Mouse (Mus musculus): Measurements from ENCODE around the gene Rab11fip4. TPM values are rescaled to one million over a fixed set of nuclear protein-coding genes. Genes with fewer than 3 reads are reported as not detected.

Gene Rab11fip4
- polyA plus RNA-seq, 1 experiment from 2014 or later = 16.2 TPM

DNA sequence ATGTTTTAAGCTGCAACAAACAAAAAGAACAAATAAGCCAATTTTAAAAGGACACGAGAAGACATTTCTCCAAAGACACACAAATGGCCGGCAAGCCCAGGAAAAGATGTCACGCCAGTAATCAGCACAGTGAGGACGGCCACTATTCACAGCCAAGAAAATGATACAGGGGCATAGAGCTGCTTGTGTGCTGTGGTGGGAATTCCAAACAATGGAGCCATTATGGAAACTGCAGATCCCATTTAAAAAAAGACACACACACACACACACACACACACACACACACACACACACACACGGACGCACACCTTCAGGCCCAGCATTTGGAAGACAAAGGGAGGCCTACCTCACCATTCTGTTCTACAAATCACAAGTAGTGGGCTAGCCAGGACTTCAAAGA is 111.1 kb downstream of the Rab11fip4 start:
- Histone ChIP-seq H3K4me3 (replicated peaks) (no peak overlapping the region), H3K27ac (no peak overlapping the region; the same call in 1 of the 2 replicates), H3K36me3 (peaks cover 17% of the 10 kb centered on the region), H3K4me2 (no peak overlapping the region; the same call in 1 of the 2 replicates), H3K4me1 (replicated peaks) (peaks cover 55% of the 10 kb centered on the region), H3K9me3 (no peaks in the 10 kb centered on the region), H3K27me3 (no peaks in the 10 kb centered on the region), H3K9ac (replicated peaks) (no peak overlapping the region)
- ATAC-seq (ENCODE audit: insufficient number of reproducible peaks, insufficient read depth, low FRiP score, low TSS enrichment, low read depth) = no peak
- 87% methylated on average over 6 of the region's 6 CpGs for WGBS

DNA sequence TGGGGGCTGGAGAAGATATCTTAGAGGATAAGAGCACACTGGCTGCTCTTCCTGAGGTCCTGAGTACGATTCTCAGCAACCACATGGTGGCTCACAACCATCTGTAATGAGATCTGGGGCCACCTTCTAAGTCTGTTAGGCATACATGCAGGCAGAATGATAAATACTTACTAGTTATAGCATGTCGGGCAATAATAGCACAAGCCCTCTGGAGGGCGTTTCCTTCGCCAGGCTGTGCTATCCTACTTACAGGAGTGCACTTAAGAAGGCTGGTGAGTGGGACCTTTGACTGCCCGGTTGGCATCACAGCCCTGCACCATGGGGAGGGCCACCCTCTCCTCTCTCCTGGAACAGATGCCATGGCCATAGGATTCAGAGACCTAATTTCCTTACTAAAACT is 112.4 kb downstream of the Rab11fip4 start:
- Histone ChIP-seq H3K9ac (replicated peaks) (peak overlapping the region; percentile 83), H3K4me1 (replicated peaks) (peaks cover 42% of the 10 kb centered on the region), H3K36me3 (peaks cover 17% of the 10 kb centered on the region), H3K9me3 (no peaks in the 10 kb centered on the region), H3K4me2 (peak overlapping the region; percentile 65), H3K4me3 (replicated peaks) (peak overlapping the region; percentile 70), H3K27me3 (no peaks in the 10 kb centered on the region), H3K27ac (peak overlapping the region; percentile 97)
- no peak; the same call in 1 of the 2 replicates for ATAC-seq (ENCODE audit: insufficient number of reproducible peaks, insufficient read depth, low FRiP score, low TSS enrichment, low read depth)
- 5% methylated on average over 5 of the region's 5 CpGs for WGBS

DNA sequence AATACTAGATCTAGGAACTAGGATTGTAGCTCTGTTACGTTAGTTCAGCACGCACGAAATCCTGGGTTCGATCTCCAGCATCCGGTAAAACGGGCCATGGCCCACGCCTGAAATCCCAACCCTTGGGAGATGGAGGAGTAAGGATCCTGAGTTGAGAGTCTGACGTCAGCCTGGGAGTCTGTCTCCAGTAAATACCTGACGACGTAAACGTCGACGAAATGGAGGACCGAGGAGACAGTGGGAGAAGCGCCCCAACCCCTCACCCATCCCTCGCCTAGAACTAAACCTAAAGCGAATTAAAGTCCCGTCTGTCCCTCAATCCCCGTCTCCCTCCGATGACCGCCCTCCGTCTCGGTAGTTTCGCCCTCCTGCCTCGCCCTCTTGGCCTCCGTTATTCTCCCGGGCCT is 112.9 kb downstream of the Rab11fip4 start:
- ATAC-seq (ENCODE audit: insufficient number of reproducible peaks, insufficient read depth, low FRiP score, low TSS enrichment, low read depth) = no peak; the same call in 1 of the 2 replicates
- H3K4me3 ChIP-seq (replicated peaks) = peak overlapping the region; percentile 70
- H3K9me3 ChIP-seq = no peaks in the 10 kb centered on the region
- peaks cover 17% of the 10 kb centered on the region for H3K36me3 ChIP-seq
- peaks cover 42% of the 10 kb centered on the region for H3K4me1 ChIP-seq (replicated peaks)
- H3K4me2 ChIP-seq = peak overlapping the region; percentile 65
- peak overlapping the region; percentile 83 for H3K9ac ChIP-seq (replicated peaks)
- WGBS = under 1% methylated on average over 27 of the region's 27 CpGs
- peak overlapping the region; percentile 97 for H3K27ac ChIP-seq
- peaks cover 2% of the 10 kb centered on the region for H3K27me3 ChIP-seq

DNA sequence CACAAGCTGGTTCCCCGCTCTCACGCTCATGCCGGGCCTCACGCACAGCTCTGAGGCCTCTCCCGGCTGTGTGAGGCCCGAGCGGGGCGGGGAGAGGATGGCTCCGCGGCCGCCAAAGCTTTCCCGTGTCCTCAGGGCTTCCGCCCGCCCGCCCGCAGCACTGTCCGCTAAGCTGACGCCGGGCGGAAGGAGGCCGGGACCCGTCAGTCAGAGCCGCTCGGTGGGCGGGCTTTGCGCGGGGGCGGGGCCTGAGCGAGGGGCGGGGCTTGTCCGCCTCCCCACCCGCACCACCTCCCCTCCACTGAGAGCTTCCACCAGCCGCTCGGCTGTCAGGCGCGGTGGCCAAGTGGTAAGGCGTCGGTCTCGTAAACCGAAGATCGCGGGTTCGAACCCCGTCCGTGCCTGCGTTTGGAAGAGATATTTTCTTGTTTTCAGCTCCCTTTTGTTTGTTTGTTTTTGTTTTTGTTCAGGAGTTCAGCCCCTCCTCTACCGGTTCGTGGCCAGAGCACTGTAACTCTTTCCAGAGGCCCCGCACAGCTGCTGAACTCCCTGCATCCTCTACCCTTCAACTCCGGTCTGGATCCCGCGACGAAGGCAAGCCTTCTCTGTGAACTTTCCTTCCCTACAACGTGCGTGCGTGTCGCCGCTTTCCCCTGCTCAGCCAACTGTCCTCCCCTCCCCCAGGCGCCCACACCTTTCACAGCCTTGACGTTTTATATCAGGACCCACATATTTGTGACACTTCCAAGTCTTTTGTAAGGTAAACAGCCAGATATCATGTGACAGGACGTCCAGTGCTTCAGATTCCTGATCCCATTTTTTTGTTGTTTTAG is 113.5 kb downstream of the Rab11fip4 start:
- H3K27ac ChIP-seq = peak overlapping the region; percentile 97
- no peaks in the 10 kb centered on the region for H3K9me3 ChIP-seq
- H3K36me3 ChIP-seq = peaks cover 17% of the 10 kb centered on the region
- H3K4me3 ChIP-seq (replicated peaks) = peak overlapping the region; percentile 70
- H3K9ac ChIP-seq (replicated peaks) = peak overlapping the region; percentile 83
- peak; percentile 86 for ATAC-seq (ENCODE audit: insufficient number of reproducible peaks, insufficient read depth, low FRiP score, low TSS enrichment, low read depth)
- H3K4me2 ChIP-seq = peak overlapping the region; percentile 65
- WGBS = under 1% methylated on average over 61 of the region's 61 CpGs
- H3K4me1 ChIP-seq (replicated peaks) = peaks cover 38% of the 10 kb centered on the region
- H3K27me3 ChIP-seq = peaks cover 8% of the 10 kb centered on the region

GRCm38 (mm10) chr11:79707084-79707483 is 116.1 kb downstream of the Rab11fip4 start:
- Histone ChIP-seq H3K27ac (no peak overlapping the region), H3K4me1 (replicated peaks) (peaks cover 37% of the 10 kb centered on the region), H3K4me2 (no peak overlapping the region), H3K36me3 (no peaks in the 10 kb centered on the region), H3K9ac (replicated peaks) (no peak overlapping the region), H3K9me3 (no peaks in the 10 kb centered on the region), H3K27me3 (peaks cover 32% of the 10 kb centered on the region), H3K4me3 (replicated peaks) (no peak overlapping the region)
- 82% methylated on average over 3 of the region's 3 CpGs for WGBS
- no peak for ATAC-seq (ENCODE audit: insufficient number of reproducible peaks, insufficient read depth, low FRiP score, low TSS enrichment, low read depth)

GRCm38 (mm10) chr11:79710868-79711765 is 120.1 kb downstream of the Rab11fip4 start:
- peaks cover 25% of the 10 kb centered on the region for H3K4me1 ChIP-seq (replicated peaks)
- peak overlapping the region; percentile 69 for H3K4me3 ChIP-seq (replicated peaks)
- peaks cover 59% of the 10 kb centered on the region for H3K27me3 ChIP-seq
- H3K9ac ChIP-seq (replicated peaks) = peak overlapping the region; percentile 71
- peak; percentile 83 for ATAC-seq (ENCODE audit: insufficient number of reproducible peaks, insufficient read depth, low FRiP score, low TSS enrichment, low read depth)
- no peaks in the 10 kb centered on the region for H3K9me3 ChIP-seq
- no peaks in the 10 kb centered on the region for H3K36me3 ChIP-seq
- peak overlapping the region; percentile 98 for H3K4me2 ChIP-seq
- H3K27ac ChIP-seq = no peak overlapping the region
- under 1% methylated on average over 102 of the region's 106 CpGs for WGBS

DNA sequence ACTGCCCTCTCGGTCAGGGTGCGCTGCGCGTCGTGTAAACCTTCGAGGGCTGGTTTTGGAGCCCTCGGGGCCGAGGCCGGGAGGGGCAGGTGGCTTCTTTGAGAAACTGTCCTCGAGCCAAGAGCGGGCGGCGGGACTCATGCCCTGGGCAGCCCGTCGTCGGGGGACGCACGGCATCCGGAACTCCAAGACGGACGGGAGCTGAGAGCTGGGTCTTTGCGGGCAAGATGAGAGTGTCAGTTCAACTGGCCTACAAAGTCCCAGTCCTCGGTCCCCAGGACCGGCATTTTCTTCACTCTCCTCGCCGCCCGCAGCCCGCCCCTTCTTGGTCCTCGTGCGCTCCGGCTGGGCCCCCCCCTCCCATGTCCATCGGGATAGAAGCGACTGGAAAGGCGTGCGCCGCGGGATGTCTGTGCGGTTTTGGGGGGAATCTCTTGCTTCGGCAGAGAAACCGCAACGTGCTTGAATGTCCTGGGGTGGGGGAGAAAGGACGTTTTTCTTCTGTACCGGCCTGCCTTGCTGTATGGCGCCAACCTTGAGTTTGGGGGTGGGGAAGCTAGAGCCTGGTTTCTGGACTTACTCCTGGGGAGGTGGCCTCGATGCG is 120.9 kb downstream of the Rab11fip4 start:
- 2% methylated on average over 46 of the region's 46 CpGs for WGBS
- no peak for ATAC-seq (ENCODE audit: insufficient number of reproducible peaks, insufficient read depth, low FRiP score, low TSS enrichment, low read depth)
- Histone ChIP-seq H3K4me1 (replicated peaks) (peaks cover 24% of the 10 kb centered on the region), H3K27ac (no peak overlapping the region), H3K4me3 (replicated peaks) (peak overlapping the region; percentile 69), H3K36me3 (no peaks in the 10 kb centered on the region), H3K4me2 (peak overlapping the region; percentile 98), H3K27me3 (peaks cover 64% of the 10 kb centered on the region), H3K9ac (replicated peaks) (peak overlapping the region; percentile 71), H3K9me3 (no peaks in the 10 kb centered on the region)

GRCm38 (mm10) chr11:79713184-79713583 is 122.2 kb downstream of the Rab11fip4 start:
- Histone ChIP-seq H3K4me3 (replicated peaks) (peak overlapping the region; percentile 69; the same call in 1 of the 2 replicates), H3K4me1 (replicated peaks) (peaks cover 30% of the 10 kb centered on the region), H3K4me2 (0 out of 2 replicates have a peak overlapping the region, but pooled peaks have one; percentile 98), H3K9me3 (no peaks in the 10 kb centered on the region), H3K27ac (no peak overlapping the region), H3K9ac (replicated peaks) (no peak overlapping the region), H3K27me3 (peaks cover 64% of the 10 kb centered on the region), H3K36me3 (no peaks in the 10 kb centered on the region)
- WGBS = 65% methylated on average over 6 of the region's 6 CpGs
- ATAC-seq (ENCODE audit: insufficient number of reproducible peaks, insufficient read depth, low FRiP score, low TSS enrichment, low read depth) = no peak

DNA sequence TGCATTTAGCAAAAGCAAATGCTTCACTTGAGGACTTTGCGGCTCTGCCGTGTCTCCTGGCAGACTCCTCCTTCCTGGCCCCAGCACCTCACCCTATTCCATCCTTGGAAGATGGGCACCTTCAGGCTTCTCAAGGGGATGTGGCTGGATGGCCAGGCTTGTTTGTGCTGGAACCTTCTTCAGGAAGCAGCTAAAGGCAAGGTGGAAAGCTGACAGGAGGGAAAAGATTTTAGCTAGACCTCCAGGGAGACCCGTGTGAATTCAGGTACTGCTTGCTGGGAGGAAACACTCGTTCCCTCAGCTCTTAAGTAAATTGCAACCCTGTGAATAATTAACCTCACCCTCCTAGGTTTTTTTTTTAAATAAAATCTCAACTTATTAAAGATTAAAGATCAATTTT is 122.7 kb downstream of the Rab11fip4 start:
- H3K4me2 ChIP-seq = no peak overlapping the region

DNA sequence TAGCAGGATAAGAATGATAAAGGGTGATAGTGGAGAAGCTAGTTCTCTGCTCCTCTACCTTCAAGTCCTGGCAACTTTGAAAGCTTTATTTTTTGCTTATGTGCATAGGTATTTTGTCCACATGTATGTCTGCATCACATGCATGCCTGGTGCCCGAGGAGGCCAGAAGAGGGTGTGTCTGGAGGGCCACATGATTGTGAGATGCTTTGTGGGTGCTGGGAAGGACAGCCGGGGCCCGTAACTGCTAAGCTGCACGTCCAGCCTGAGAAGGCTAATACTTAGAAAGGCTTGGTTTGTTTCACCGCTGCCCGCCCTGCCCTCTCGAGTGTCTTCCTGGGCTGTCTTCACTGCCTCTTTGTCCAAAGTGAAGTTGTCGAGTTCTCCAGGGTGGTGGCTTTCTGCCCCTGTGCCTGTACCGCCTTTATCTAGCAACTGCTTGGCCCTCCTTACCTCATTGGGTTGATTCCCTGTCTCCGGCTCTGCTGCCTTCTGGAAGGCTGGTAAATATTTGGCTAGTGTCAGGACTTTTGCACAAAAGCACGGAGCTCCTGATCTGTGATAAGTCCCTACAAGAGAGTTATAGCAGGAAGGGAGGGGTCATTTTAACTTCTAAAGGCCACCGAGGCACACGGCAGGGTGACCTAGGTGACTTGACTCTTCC is 123.2 kb downstream of the Rab11fip4 start:
- peaks cover 32% of the 10 kb centered on the region for H3K4me1 ChIP-seq (replicated peaks)
- no peak for ATAC-seq (ENCODE audit: insufficient number of reproducible peaks, insufficient read depth, low FRiP score, low TSS enrichment, low read depth)

More for the DNA sequence above, 122.7 kb downstream of the Rab11fip4 start:
- Histone ChIP-seq H3K36me3 (no peaks in the 10 kb centered on the region), H3K4me1 (replicated peaks) (peaks cover 32% of the 10 kb centered on the region), H3K27me3 (peaks cover 63% of the 10 kb centered on the region), H3K4me3 (replicated peaks) (no peak overlapping the region), H3K27ac (no peak overlapping the region), H3K9me3 (no peaks in the 10 kb centered on the region), H3K9ac (replicated peaks) (no peak overlapping the region)
- 61% methylated on average over 4 of the region's 4 CpGs for WGBS
- no peak for ATAC-seq (ENCODE audit: insufficient number of reproducible peaks, insufficient read depth, low FRiP score, low TSS enrichment, low read depth)

More for the DNA sequence above, 123.2 kb downstream of the Rab11fip4 start:
- Histone ChIP-seq H3K9ac (replicated peaks) (no peak overlapping the region), H3K4me2 (no peak overlapping the region), H3K36me3 (no peaks in the 10 kb centered on the region), H3K9me3 (no peaks in the 10 kb centered on the region), H3K4me3 (replicated peaks) (no peak overlapping the region), H3K27me3 (peaks cover 58% of the 10 kb centered on the region), H3K27ac (no peak overlapping the region)
- 78% methylated on average over 13 of the region's 13 CpGs for WGBS
